Mouse (Mus musculus) heart, adult 2 months (tissue): Measurements from ENCODE around the gene Ptpn13.

Experiments used
- CTCF ChIP-seq: fragments of 200-600 bp; IDR thresholded peaks from 2 replicates; pipeline ENCODE4 v1.8.1; 2022; ENCODE audit warnings: antibody characterized with exemption, mild to moderate bottlenecking, moderate library complexity
- EP300 ChIP-seq: fragments of 200-500 bp; IDR thresholded peaks from 2 replicates; pipeline ENCODE4 v1.6.1; 2011; ENCODE audit warnings: low read depth, low read length, control low read depth; ENCODE audit not compliant: insufficient read depth
- POLR2A ChIP-seq: fragments of 200-500 bp; IDR thresholded peaks from 2 replicates; pipeline ENCODE4 v1.6.1; 2011; ENCODE audit warnings: mild to moderate bottlenecking, low read depth, low read length, control low read depth; ENCODE audit not compliant: insufficient read depth

DNA sequence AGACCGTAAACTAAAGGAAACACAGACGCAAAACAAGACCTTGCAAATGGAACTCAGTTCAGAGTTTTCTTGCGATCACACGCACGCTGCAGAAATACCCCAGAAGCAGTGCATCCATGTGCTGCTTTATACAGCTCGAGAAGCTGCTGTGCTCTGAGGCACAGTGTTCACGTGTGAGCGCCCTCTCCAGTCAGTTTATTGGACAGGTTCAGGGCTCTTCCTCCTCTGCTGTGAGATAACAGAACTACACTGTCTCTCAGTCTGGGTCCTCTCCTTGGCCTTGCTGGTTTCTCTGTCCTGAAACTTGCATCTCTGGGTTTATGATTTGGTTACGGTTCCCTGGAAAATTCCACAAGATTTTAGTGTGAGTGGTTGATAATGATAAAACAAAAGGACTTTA, 88.2 kb downstream of the Ptpn13 start:
- TF ChIP-seq POLR2A (no peak), EP300 (no peak), CTCF (0 out of 2 replicates have a peak, but pooled peaks have one; percentile 6)
